Mouse (Mus musculus): ENCODE data around the gene Usp8.

Usp8 gene

DNA sequence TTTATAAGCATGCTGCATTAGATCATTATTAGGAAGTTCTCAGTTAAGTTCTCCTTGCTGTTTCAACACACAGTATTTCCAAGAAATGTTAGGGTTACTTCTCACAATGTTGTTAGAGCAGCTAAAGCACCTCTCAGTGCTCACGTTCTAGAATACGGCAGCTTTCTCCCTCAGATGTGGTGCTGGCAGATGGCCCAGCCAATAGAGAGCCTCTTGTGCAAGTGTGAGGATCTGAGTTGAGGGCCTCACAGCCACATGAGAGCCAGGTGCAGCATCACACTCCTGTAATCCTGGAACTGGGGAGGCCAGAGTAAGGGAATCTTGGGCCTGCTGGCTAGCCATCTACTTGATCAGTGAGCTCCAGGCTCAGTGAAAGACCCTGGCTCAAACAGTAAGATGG is 33.2 kb downstream of the Usp8 start:
- no peak for DNase-seq (ENCODE audit: low read depth, low spot score)

DNA sequence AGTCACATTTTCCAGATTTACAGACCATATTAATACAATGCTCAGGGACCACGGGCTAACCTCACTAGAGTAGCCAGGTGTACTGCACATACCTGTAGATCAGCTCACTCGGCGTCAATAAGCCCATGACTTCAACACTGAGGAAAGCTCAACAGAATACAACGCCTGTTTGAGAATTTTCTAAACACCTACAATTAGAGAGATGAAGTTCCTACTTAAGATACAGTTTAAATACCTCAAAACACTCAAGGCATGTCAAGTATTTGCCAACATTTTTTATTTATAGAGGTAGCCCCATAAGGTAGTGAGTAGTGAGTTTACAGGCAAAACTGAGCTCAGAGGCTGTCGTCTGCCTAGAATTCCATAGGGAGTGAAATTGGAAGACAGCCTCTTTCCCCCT is 36.3 kb downstream of the Usp8 start:
- no peak for DNase-seq (ENCODE audit: low read depth, low spot score)

GRCm38 (mm10) chr2:126755664-126756063 is 48.5 kb downstream of the Usp8 start:
- DNase-seq (ENCODE audit: low read depth, low spot score): no peak

GRCm38 (mm10) chr2:126759351-126759750 is 52.2 kb downstream of the Usp8 start:
- DNase-seq (ENCODE audit: low read depth, low spot score): no peak

DNA sequence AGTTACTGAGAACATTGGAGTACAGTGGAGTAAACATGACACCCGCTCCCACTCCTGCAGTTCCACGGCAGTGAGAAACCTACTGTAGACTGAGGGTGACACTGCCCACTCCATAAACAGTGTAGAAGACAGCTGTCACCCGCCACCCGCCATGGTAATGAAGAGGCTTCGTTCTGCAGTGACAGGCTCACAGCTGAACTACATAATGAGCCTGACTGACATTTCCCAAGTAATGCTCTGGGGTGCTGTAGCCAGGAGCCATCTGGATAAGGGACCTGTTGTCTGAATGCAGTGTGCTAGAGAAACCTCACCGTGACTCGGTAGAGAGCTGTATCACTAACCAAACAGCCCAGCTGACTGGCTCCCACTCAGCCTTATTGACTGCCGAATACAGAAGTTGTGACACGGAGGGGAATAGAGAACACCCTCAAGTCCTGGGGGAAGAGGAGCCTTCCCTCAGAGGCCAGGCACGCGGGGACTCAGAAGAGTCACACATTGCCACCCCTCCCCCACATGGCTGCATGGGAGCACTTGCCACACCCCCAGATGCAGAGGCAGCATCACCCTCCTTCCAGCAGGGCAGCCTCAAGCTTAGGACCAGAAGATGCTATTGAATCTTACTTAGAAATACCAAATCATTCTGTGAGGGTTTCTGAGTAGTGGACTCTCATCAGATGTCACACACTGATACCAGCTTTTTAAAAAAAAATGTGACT is 58.9 kb downstream of the Usp8 start:
- peak; percentile 55 for DNase-seq (ENCODE audit: low read depth, low spot score)

- DNase-seq (ENCODE audit: low read depth, low spot score): no peak
Observed at GRCm38 (mm10) chr2:126767599-126767998, 60.5 kb downstream of the Usp8 start.

- DNase-seq (ENCODE audit: low read depth, low spot score): no peak
Observed at GRCm38 (mm10) chr2:126768194-126768593, 61.1 kb downstream of the Usp8 start.

DNA sequence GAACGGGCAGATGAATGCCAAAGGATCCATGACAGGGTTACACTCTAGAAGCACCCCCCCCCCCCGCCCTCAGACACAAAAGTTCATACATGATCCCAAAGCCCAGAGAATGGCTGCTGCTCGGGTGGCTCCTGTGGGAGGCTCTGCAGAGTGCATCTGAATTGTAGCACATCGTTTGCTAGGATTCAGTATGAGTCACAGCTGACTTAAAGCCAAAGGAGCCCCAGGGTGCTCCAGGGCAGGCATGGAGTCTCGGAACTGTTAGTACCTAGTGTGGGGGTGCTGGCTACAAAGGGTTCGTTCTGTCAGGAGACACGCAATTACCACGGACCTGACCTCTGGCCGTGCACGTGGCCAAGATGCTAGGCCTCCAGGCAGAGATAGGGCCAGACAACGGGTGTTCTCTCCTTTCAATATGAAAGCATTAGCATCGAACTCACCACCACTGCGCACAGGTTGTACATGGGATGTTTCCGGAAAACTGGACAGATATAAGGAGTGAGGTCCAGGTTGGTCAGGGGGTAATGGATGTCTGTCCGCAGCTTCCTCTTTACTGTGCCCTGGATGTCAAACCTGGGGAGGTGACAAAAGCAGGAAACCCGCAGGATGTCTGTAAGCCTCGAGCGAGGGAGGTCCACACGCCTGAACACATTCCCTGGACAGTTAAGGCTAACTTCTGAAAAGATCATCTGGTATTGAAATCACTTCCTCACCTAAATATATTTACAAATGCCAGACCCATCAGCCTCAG is 62.5 kb downstream of the Usp8 start:
- no peak for DNase-seq (ENCODE audit: low read depth, low spot score)

GRCm38 (mm10) chr2:126772217-126772616 is 65.1 kb downstream of the Usp8 start:
- DNase-seq (ENCODE audit: low read depth, low spot score): no peak

GRCm38 (mm10) chr2:126775951-126776350 is 68.8 kb downstream of the Usp8 start:
- no peak for DNase-seq (ENCODE audit: low read depth, low spot score)

GRCm38 (mm10) chr2:126776416-126776815 is 69.3 kb downstream of the Usp8 start:
- no peak for DNase-seq (ENCODE audit: low read depth, low spot score)

DNA sequence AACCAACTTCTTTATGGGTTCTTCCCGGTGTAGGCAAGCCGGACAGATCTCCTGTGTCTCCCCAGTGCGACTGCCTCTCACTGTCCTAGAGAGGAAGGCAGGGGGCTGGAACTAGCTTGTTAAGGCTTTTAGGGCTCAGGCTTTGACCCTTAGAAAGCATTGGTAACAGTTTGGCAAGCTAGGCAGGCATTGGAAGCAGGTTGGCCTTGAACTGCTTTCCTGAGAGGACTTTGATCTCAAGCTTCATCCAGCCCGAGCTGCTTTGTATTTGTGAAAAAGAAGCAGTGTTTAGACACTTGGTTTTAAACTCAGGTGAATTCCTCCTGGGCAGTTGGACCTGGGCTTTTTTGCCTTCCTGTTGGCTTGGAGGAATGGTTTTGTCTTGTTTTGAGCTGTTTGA is 71.7 kb downstream of the Usp8 start:
- DNase-seq (ENCODE audit: low read depth, low spot score): no peak

DNA sequence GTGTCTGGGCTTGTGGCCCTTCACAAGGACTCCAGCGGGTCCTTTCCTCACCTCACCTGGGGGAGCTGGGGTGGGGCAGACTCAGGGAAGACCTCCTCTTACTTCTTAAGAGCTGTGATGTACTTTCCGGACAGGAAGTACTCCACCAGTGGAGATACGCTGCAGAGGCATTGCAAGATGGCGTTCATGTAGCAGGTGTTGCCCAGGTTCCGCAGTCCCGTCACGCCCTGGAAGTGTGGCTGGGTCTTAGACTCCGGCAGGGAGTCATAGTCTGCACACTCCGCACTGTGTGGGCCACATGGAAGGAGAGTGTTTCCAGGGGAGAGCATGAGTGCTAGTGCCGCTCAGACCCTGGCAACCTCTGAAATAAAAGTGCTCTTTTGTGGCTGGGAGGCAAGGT is 73.2 kb downstream of the Usp8 start:
- DNase-seq (ENCODE audit: low read depth, low spot score): no peak

GRCm38 (mm10) chr2:126781478-126781877 is 74.3 kb downstream of the Usp8 start:
- DNase-seq (ENCODE audit: low read depth, low spot score): no peak

DNA sequence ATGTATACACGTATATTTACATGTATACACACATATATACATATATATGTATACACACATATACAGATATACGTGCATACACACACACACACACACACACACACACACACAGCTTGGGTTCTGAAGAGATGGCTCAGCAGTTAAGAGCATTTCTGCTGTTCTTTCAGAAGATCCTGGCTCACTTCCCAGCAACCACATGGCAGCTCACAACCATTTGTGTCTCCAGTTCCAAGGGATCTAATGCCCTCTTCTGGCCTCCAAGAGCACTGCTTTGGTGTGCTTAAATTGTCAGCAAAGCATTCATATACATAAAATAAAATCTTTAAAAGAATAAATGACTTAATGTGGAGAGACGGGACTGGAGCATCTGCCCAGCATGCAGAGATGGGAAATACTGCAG is 75.3 kb downstream of the Usp8 start:
- DNase-seq (ENCODE audit: low read depth, low spot score): peak; percentile 78

DNA sequence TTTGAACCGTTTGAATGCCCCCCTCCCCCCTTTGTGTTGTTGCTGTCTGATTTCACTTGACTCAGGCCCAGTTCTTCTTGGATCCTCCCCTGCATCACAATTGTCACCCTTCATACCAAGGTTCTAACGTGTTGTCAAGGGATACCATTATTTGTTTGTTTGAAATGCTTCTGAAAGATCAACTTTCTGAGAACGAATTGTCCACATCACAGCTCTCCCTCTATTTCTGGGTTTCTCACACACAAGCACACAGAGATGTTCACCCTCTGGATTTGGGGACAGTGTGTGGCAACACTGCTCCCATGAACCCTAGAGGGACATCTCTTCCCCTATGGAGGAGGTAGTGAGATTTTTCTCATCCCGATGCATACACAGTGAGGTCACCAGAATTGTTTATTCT is 76.2 kb downstream of the Usp8 start, which contains the start of gene Usp50:
Gene Usp50, minus strand, starts transcription at position 101 of the 400 bp plus-strand sequence.
- DNase-seq (ENCODE audit: low read depth, low spot score): no peak

DNA sequence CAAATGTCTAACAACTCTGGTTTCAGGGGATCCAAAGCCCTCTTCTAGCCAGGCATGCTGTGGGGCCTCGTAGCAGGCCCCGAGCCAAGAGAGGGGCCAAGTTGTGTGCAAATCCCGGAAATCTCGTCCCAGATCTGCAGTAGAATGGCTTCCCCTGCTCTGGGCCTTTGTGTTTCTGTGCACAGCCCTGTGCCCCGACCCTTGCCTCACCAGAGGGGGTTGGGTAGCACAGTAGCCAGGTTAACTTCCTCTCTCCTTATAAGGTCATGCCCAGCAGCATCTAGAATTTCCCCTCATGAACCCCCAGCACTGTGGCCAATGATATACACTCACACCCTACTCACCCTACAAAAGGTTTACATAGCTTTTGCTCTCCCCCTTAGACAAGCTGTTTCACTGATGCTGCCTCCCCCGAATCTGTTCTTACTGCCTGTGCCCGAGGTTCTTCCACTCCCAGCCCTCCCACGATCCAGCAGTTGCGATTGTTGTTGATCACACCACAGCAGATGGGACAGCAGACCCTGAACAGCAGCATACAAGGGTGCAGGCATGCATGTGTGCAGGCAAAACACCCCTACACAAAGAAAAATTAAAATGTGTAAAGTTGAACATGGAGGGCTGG is 80.7 kb downstream of the Usp8 start:
- peak; percentile 69 for DNase-seq (ENCODE audit: low read depth, low spot score)

DNA sequence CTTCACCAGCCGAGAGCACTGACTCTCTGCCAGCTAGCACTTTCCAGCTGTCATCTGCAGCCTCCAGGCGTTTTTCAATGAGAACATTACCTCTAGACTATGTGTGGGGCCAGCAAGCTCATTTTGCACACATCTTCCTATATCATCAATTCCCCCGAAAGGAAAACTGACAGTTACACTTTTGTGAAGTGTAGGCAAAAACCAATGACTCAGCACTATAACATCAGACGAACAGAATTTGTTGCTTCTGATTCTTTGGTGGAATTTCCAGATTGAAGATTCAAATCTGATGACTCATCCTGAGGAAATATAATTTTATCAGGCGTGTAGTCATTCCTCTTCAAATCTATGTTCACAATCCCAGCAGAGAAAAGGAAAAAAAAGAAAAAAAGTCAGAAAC is 85.5 kb downstream of the Usp8 start:
- DNase-seq (ENCODE audit: low read depth, low spot score): peak; percentile 33

GRCm38 (mm10) chr2:126795708-126796107 is 88.6 kb downstream of the Usp8 start:
- DNase-seq (ENCODE audit: low read depth, low spot score): no peak

- DNase-seq (ENCODE audit: low read depth, low spot score): no peak
Observed at GRCm38 (mm10) chr2:126798455-126798854, 91.3 kb downstream of the Usp8 start.

DNA sequence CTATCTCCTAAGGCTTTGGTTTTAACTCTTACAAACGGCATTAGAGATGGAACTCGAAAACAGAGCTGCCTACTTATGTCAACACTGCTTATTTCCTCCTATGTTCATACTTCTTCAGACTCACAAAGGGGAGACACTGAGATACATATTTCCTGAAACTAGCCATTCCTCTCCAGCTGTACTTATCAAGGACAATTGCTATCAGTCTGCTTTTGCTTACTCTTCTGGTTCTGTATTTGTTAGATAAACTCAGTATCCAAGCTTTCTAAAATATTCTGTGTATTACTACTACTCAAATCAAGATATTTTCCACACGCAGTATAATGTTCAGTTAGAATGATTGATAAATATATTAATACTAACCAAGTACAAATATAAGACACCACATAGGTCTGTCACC is 94.9 kb downstream of the Usp8 start:
- DNase-seq (ENCODE audit: low read depth, low spot score): no peak
